Mouse (Mus musculus) large intestine, adult 2 months (tissue): Measurements from ENCODE around the gene Asgr1. TPM values are rescaled to one million over a fixed set of nuclear protein-coding genes. Genes with fewer than 3 reads are reported as not detected.
A peak's percentile ranks its signal among the peaks of the same experiment; 100 is the strongest.
"Not testable (repeated sequence)": the region's sequence is repeated elsewhere in the genome, so short reads cannot be mapped to it uniquely, and the experiment has no call there.

Source experiments
- DNase-seq: peaks from one replicate; pipeline ENCODE4 v3.0.0-alpha.2; 2012; ENCODE audit warnings: low read depth, low spot score
- WGBS: fragments of 180-500 bp; shearing (Covaris S2); methylation state at CpG from one replicate; pipeline ENCODE4 v1.1.7; 2018; 5-methylcytosine and 5-hydroxymethylcytosine counted together
- polyA plus RNA-seq: library from polyadenylated mRNA; depleted of rRNA; stranded (reverse); fragments of >200 nt; gene quantifications from 2 replicates; pipeline ENCODE4 v1.2.3, GENCODE M21; 2012; rRNA removed

Gene Asgr1
- not detected in 2 replicates for polyA plus RNA-seq

- DNase-seq: no peak
- WGBS: 85% methylated on average over 10 of the region's 10 CpGs
These were observed at the start of gene Asgr1 for GRCm38 (mm10) chr11:70053898-70054570. Gene Asgr1, plus strand, starts transcription at chr11:70054085.

- WGBS: 56% methylated on average over 5 of the region's 5 CpGs
- DNase-seq: no peak
These were observed 48.4 kb upstream of the Asgr1 start for GRCm38 (mm10) chr11:70005521-70005920.

- DNase-seq: no peak
- 84% methylated on average over 6 of the region's 6 CpGs for WGBS
These were observed 43.9 kb upstream of the Asgr1 start for GRCm38 (mm10) chr11:70010033-70010432.

GRCm38 (mm10) chr11:70010548-70010947 is 43.3 kb upstream of the Asgr1 start:
- 82% methylated on average over 12 of the region's 12 CpGs for WGBS
- no peak for DNase-seq

GRCm38 (mm10) chr11:70010961-70011360 is 42.9 kb upstream of the Asgr1 start:
- whole genome bisulfite sequencing: 89% methylated on average over 10 of the region's 10 CpGs

GRCm38 (mm10) chr11:70012931-70013330 is 41.0 kb upstream of the Asgr1 start:
- WGBS: 84% methylated on average over 9 of the region's 9 CpGs
- DNase-seq: no peak

More at GRCm38 (mm10) chr11:70010961-70011360, 42.9 kb upstream of the Asgr1 start:
- no peak for DNase-seq

GRCm38 (mm10) chr11:70013408-70013807 is 40.5 kb upstream of the Asgr1 start:
- no peak for DNase-seq
- 93% methylated on average over 3 of the region's 3 CpGs for WGBS

GRCm38 (mm10) chr11:70014051-70014450 is 39.8 kb upstream of the Asgr1 start:
- 68% methylated on average over 5 of the region's 5 CpGs for WGBS
- no peak for DNase-seq

GRCm38 (mm10) chr11:70014880-70015558 is 38.9 kb upstream of the Asgr1 start, which contains the start of gene Acadvl:
Gene Acadvl, minus strand, starts transcription at chr11:70015411.
- DNase-seq: no peak
- under 1% methylated on average over 35 of the region's 35 CpGs for WGBS

- WGBS: 61% methylated on average over 6 of the region's 6 CpGs
- DNase-seq: no peak
These were observed 38.2 kb upstream of the Asgr1 start for GRCm38 (mm10) chr11:70015677-70016076.

GRCm38 (mm10) chr11:70016177-70016576 is 37.7 kb upstream of the Asgr1 start:
- not testable (repeated sequence) for DNase-seq
- WGBS: 80% methylated on average over 2 of the region's 2 CpGs

- WGBS: 85% methylated on average over 3 of the region's 3 CpGs
- no peak for DNase-seq
These were observed 37.2 kb upstream of the Asgr1 start, which contains the start of gene Dlg4 for GRCm38 (mm10) chr11:70016669-70017068. Gene Dlg4, plus strand, starts transcription at chr11:70016942.

GRCm38 (mm10) chr11:70017199-70017767 is 36.6 kb upstream of the Asgr1 start:
- no peak for DNase-seq
- WGBS: 54% methylated on average over 7 of the region's 7 CpGs

- no peak for DNase-seq
- 5% methylated on average over 25 of the region's 25 CpGs for WGBS
These were observed 35.5 kb upstream of the Asgr1 start for GRCm38 (mm10) chr11:70018131-70018990.

GRCm38 (mm10) chr11:70019495-70020021 is 34.3 kb upstream of the Asgr1 start:
- 56% methylated on average over 2 of the region's 2 CpGs for WGBS
- no peak for DNase-seq

- DNase-seq: no peak
- 27% methylated on average over 8 of the region's 8 CpGs for whole genome bisulfite sequencing
These were observed 33.8 kb upstream of the Asgr1 start for GRCm38 (mm10) chr11:70020022-70020631.

GRCm38 (mm10) chr11:70020731-70021263 is 33.1 kb upstream of the Asgr1 start:
- 1% methylated on average over 8 of the region's 8 CpGs for WGBS
- DNase-seq: peak; percentile 60

- 1% methylated on average over 40 of the region's 40 CpGs for WGBS
- DNase-seq: peak; percentile 73
These were observed 32.4 kb upstream of the Asgr1 start for GRCm38 (mm10) chr11:70021264-70022132.
